Mouse (Mus musculus): ENCODE measurements around the gene Gm10778.

DNA sequence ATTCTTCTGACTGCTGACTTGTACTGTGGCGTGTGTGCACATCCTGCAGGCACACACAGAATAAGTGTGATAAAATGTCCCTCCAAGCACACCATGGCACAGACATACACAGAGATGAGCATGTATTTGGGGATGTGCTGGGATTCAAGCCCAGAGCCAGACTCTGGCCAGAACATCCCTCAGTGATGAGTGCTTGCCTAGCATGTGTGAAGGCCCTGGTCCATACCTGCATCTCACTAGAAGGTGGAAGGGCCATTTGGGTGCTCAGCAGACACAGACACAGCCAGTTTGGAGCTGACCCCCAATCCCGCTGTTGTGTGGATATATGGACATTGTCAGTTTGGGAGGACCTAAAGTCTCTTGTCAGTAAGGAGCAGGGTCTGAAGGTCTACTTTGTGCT is 7.3 kb upstream of the Gm10778 start:
- TF ChIP-seq POLR2A (IDR thresholded peaks at IDR 0.05; ENCODE audit: control insufficient read depth, extremely low read depth, insufficient read depth, low read length, poor library complexity) (no peak), CTCF (IDR thresholded peaks at IDR 0.05; ENCODE audit: borderline replicate concordance, control insufficient read depth, extremely low read depth, insufficient read depth, low read length, poor library complexity) (no peak)
